Mouse (Mus musculus): Measurements from ENCODE around the gene Paip2b. TPM values are rescaled to one million over a fixed set of nuclear protein-coding genes. Genes with fewer than 3 reads are reported as not detected.

Gene Paip2b
- total and polyA plus RNA-seq, 3 experiments: 26.7 to 36.3 (median 30.9) TPM

GRCm38 (mm10) chr6:83815801-83816200, 15.7 kb downstream of the Paip2b start:
- no peak for DNase-seq (ENCODE audit: extremely low read depth)
- H3K27ac ChIP-seq (ENCODE audit: insufficient read depth, low read depth): no peak overlapping the region
- no peak overlapping the region for H3K4me3 ChIP-seq (replicated peaks in 1 of 3; ENCODE audit: low read depth in 2 of 3, low read length in 2 of 3, poor library complexity in 1 of 3)
- H3K4me1 ChIP-seq (ENCODE audit: control insufficient read depth in 1 of 2, insufficient read depth in 2 of 2): no peaks in the 10 kb centered on the region
- TF ChIP-seq SMC3 (IDR thresholded peaks at IDR 0.05; ENCODE audit: low read depth, low read length): no peak
- peak in 1 of 2 experiments; percentile 15; a peak in 1 of 4 replicates for TF ChIP-seq CTCF (conservative IDR thresholded peaks at IDR 0.05 in 1 of 2, IDR thresholded peaks at IDR 0.05 in 1 of 2; ENCODE audit: low read depth in 2 of 2, low read length in 2 of 2)
- dilution Hi-C loops (cut with MboI; ENCODE audit: extremely low pct_ligation_motif_present, extremely low pct_unique_long_range_greater_than_20kb, low sequenced_read_pairs): no loop called here
- in situ Hi-C loops (cut with MboI; ENCODE audit: low pct_ligation_motif_present, low pct_unique_long_range_greater_than_20kb, low sequenced_read_pairs): no loop called here
- H3K79me2 ChIP-seq (replicated peaks; ENCODE audit: control insufficient read depth, extremely low read depth, insufficient read depth, poor library complexity, severe bottlenecking): no peaks in the 10 kb centered on the region; the same call in 1 of the 2 replicates
- no peaks in the 10 kb centered on the region for H3K9me3 ChIP-seq (replicated peaks; ENCODE audit: low read length)
- no peaks in the 10 kb centered on the region for H3K27me3 ChIP-seq (replicated peaks)
- H3K4me2 ChIP-seq (ENCODE audit: insufficient read depth, low read depth, poor library complexity, severe bottlenecking): no peak overlapping the region
- H3K9ac ChIP-seq (ENCODE audit: insufficient read depth, low read depth): no peak overlapping the region
- H3K36me3 ChIP-seq (replicated peaks in 1 of 2; ENCODE audit: control insufficient read depth in 1 of 2, insufficient read depth in 1 of 2, low read length in 1 of 2): peaks cover 32 to 66% of the 10 kb centered on the region in 2 experiments

DNA sequence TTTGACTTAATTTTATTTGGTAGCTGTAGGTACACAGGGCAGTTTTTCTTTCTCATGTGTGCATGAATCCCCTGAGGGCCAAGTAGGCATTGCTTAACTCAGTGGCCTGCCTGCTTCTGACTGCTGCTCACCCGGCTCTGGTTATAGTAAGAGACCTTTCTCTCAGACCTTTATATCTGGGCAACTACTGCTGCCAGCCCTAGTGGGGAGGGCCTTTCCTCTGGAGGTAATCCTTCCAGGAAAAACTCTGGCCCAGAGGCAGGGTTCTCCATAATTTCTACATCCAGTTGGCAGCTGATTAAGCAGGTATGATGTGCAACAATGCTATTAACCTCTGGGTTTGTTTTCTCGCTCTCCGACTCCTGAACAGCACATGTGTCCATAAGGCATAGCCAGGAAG, 28.7 kb downstream of the Paip2b start:
- DNase-seq (ENCODE audit: extremely low read depth): no peak
- peaks cover 50 to 79% of the 10 kb centered on the region in 2 experiments for H3K36me3 ChIP-seq (replicated peaks in 1 of 2; ENCODE audit: control insufficient read depth in 1 of 2, insufficient read depth in 1 of 2, low read length in 1 of 2)
- dilution Hi-C loops (cut with MboI; ENCODE audit: extremely low pct_ligation_motif_present, extremely low pct_unique_long_range_greater_than_20kb, low sequenced_read_pairs): no loop called here

GRCm38 (mm10) chr6:83802033-83802432, 29.5 kb downstream of the Paip2b start:
- H3K9ac ChIP-seq (ENCODE audit: insufficient read depth, low read depth): no peak overlapping the region
- in situ Hi-C loops (cut with MboI; ENCODE audit: low pct_ligation_motif_present, low pct_unique_long_range_greater_than_20kb, low sequenced_read_pairs): no loop called here
- no peak overlapping the region for H3K4me2 ChIP-seq (ENCODE audit: insufficient read depth, low read depth, poor library complexity, severe bottlenecking)
- no peak overlapping the region for H3K4me3 ChIP-seq (replicated peaks in 1 of 3; ENCODE audit: low read depth in 2 of 3, low read length in 2 of 3, poor library complexity in 1 of 3)
- no peaks in the 10 kb centered on the region for H3K9me3 ChIP-seq (replicated peaks; ENCODE audit: low read length)
- no peak for DNase-seq (ENCODE audit: extremely low read depth)
- no peaks in the 10 kb centered on the region for H3K79me2 ChIP-seq (replicated peaks; ENCODE audit: control insufficient read depth, extremely low read depth, insufficient read depth, poor library complexity, severe bottlenecking)
- peaks cover 46 to 74% of the 10 kb centered on the region in 2 experiments for H3K36me3 ChIP-seq (replicated peaks in 1 of 2; ENCODE audit: control insufficient read depth in 1 of 2, insufficient read depth in 1 of 2, low read length in 1 of 2)
- dilution Hi-C loops (cut with MboI; ENCODE audit: extremely low pct_ligation_motif_present, extremely low pct_unique_long_range_greater_than_20kb, low sequenced_read_pairs): no loop called here
- TF ChIP-seq ELF1 (IDR thresholded peaks at IDR 0.05; ENCODE audit: low read depth, low read length) (no peak), BHLHE40 (IDR thresholded peaks at IDR 0.05; ENCODE audit: low read depth, low read length) (no peak), NELFE (IDR thresholded peaks at IDR 0.05; ENCODE audit: low read depth, low read length) (no peak), POLR2A (IDR thresholded peaks at IDR 0.05; ENCODE audit: low read depth, low read length) (no peak), KAT2A (IDR thresholded peaks at IDR 0.05; ENCODE audit: insufficient replicate concordance, low read length) (no peak), ETS1 (conservative IDR thresholded peaks at IDR 0.05; ENCODE audit: low read depth, low read length) (no peak), IRF4 (IDR thresholded peaks at IDR 0.05; ENCODE audit: low read depth, low read length) (no peak), CTCF (conservative IDR thresholded peaks at IDR 0.05 in 1 of 2, IDR thresholded peaks at IDR 0.05 in 1 of 2; ENCODE audit: low read depth in 2 of 2, low read length in 2 of 2) (no peak), MEF2A (IDR thresholded peaks at IDR 0.05; ENCODE audit: borderline replicate concordance, low read depth, low read length) (no peak), CHD1 (IDR thresholded peaks at IDR 0.05; ENCODE audit: low read depth, low read length) (no peak), UBTF (IDR thresholded peaks at IDR 0.05; ENCODE audit: low read depth, low read length) (no peak), NRF1 (IDR thresholded peaks at IDR 0.05; ENCODE audit: low read depth, low read length) (no peak), CHD2 (IDR thresholded peaks at IDR 0.05; ENCODE audit: low read length) (no peak), JUND (conservative IDR thresholded peaks at IDR 0.05; ENCODE audit: low read depth, low read length) (no peak), JUN (IDR thresholded peaks at IDR 0.05; ENCODE audit: insufficient read depth, low read depth, low read length) (no peak), RAD21 (IDR thresholded peaks at IDR 0.05; ENCODE audit: low read depth, low read length) (no peak), MAZ (IDR thresholded peaks at IDR 0.05; ENCODE audit: low read depth, low read length) (no peak), ZC3H11A (IDR thresholded peaks at IDR 0.05; ENCODE audit: low read depth, low read length) (no peak), SIN3A (IDR thresholded peaks at IDR 0.05; ENCODE audit: low read length) (no peak), MAX (IDR thresholded peaks at IDR 0.05; ENCODE audit: low read length) (no peak)
- peaks cover 6 to 16% of the 10 kb centered on the region in 2 experiments for H3K4me1 ChIP-seq (ENCODE audit: control insufficient read depth in 1 of 2, insufficient read depth in 2 of 2)
- H3K27ac ChIP-seq (ENCODE audit: insufficient read depth, low read depth): no peak overlapping the region
- H3K27me3 ChIP-seq (replicated peaks): no peaks in the 10 kb centered on the region

More for the DNA sequence above, 28.7 kb downstream of the Paip2b start:
- TF ChIP-seq HCFC1 (IDR thresholded peaks at IDR 0.05; ENCODE audit: low read depth, low read length) (no peak), CTCF (conservative IDR thresholded peaks at IDR 0.05 in 1 of 2, IDR thresholded peaks at IDR 0.05 in 1 of 2; ENCODE audit: low read depth in 2 of 2, low read length in 2 of 2) (no peak), E2F4 (IDR thresholded peaks at IDR 0.05; ENCODE audit: insufficient replicate concordance, low read depth, low read length) (no peak)
- no peak overlapping the region for H3K4me2 ChIP-seq (ENCODE audit: insufficient read depth, low read depth, poor library complexity, severe bottlenecking)
- in situ Hi-C loops (cut with MboI; ENCODE audit: low pct_ligation_motif_present, low pct_unique_long_range_greater_than_20kb, low sequenced_read_pairs): no loop called here
- no peak overlapping the region for H3K27ac ChIP-seq (ENCODE audit: insufficient read depth, low read depth)
- no peak overlapping the region for H3K9ac ChIP-seq (ENCODE audit: insufficient read depth, low read depth)
- no peaks in the 10 kb centered on the region for H3K27me3 ChIP-seq (replicated peaks)
- H3K4me1 ChIP-seq (ENCODE audit: control insufficient read depth in 1 of 2, insufficient read depth in 2 of 2): peaks cover 2 to 8% of the 10 kb centered on the region in 2 experiments
- H3K4me3 ChIP-seq (replicated peaks in 1 of 3; ENCODE audit: low read depth in 2 of 3, low read length in 2 of 3, poor library complexity in 1 of 3): no peak overlapping the region
- H3K79me2 ChIP-seq (replicated peaks; ENCODE audit: control insufficient read depth, extremely low read depth, insufficient read depth, poor library complexity, severe bottlenecking): no peaks in the 10 kb centered on the region
- no peaks in the 10 kb centered on the region for H3K9me3 ChIP-seq (replicated peaks; ENCODE audit: low read length)
